Mouse (Mus musculus): ENCODE results near the gene Phxr2.

DNA sequence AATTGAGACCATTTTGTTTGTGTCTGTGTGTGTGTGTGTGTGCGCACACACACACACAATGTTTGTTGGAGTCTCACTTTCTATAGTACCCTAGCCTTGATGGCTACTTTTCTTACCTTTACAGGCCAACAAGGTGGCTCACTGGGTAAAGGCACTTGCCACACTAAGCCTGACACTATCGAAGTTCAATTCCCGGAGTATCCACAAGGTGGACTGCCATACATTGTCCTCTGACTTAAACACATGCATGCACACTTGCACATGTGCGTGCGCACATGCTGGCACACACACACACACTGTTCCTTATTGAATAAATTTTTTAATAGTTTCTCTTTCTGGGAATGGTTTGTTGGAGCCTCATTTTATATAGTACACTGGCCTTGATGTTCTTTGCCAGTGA is 30.7 kb upstream of the Phxr2 start:
- TF ChIP-seq CTCF (IDR thresholded peaks at IDR 0.05; ENCODE audit: extremely low read depth, insufficient read depth, low read length) (no peak), POLR2A (IDR thresholded peaks at IDR 0.05; ENCODE audit: extremely low read depth, insufficient read depth, low read length) (no peak)
